Comparison of ENCODE assay signal across 18 mouse cellular contexts in genomic region chr16:90412096-90413082, GRCm38 (mm10). TPM values are rescaled to one million over a fixed set of nuclear protein-coding genes. Genes with fewer than 3 reads are reported as not detected.
A peak's percentile ranks its signal among the peaks of the same experiment; 100 is the strongest.
DNase-seq lines count a peak whose midpoint lies in the region; ATAC-seq and TF ChIP-seq lines count a peak whose summit lies in the region.
"Had no signal": no experiment of that assay in that cellular context is flagged by ENCODE, and none has a peak within 500 bp of the region (broad histone marks: within the 10 kb centered on the region; RNA-seq: fewer than 3 reads in every experiment).

No protein-coding gene starts in this region.

- H3K4me2 ChIP-seq in intestine, embryonic 15.5 days (replicated peaks): no peak overlapping the region
- H3K4me2 ChIP-seq in forebrain, postnatal 0 days (ENCODE audit: low read depth): no peak overlapping the region
- H3K4me2 ChIP-seq in midbrain, embryonic 11.5 days: no peak overlapping the region
- H3K4me2 ChIP-seq: embryonic facial prominence, embryonic 13.5 days; hindbrain, embryonic 15.5 days; midbrain, embryonic 12.5 days had no signal

- H3K9ac ChIP-seq in intestine, embryonic 15.5 days: no peak overlapping the region
- H3K9ac ChIP-seq in forebrain, postnatal 0 days: no peak overlapping the region
- no peak overlapping the region for H3K9ac ChIP-seq in midbrain, embryonic 11.5 days (ENCODE audit: low read length)
- H3K9ac ChIP-seq: embryonic facial prominence, embryonic 13.5 days; hindbrain, embryonic 15.5 days; midbrain, embryonic 12.5 days had no signal

- no peaks in the 10 kb centered on the region for H3K27me3 ChIP-seq in intestine, embryonic 15.5 days (replicated peaks)
- no peaks in the 10 kb centered on the region for H3K27me3 ChIP-seq in small intestine, adult 2 months (ENCODE audit: control insufficient read depth, insufficient read depth, low read length)
- H3K27me3 ChIP-seq in forebrain, postnatal 0 days (ENCODE audit: insufficient read depth, low read length): no peaks in the 10 kb centered on the region
- no peaks in the 10 kb centered on the region for H3K27me3 ChIP-seq in midbrain, embryonic 11.5 days (ENCODE audit: control insufficient read depth, insufficient read depth, low read length)
- H3K27me3 ChIP-seq: embryonic facial prominence, embryonic 13.5 days; hindbrain, embryonic 15.5 days; midbrain, embryonic 12.5 days had no signal

- no peaks in the 10 kb centered on the region for H3K9me3 ChIP-seq in intestine, embryonic 15.5 days
- no peaks in the 10 kb centered on the region for H3K9me3 ChIP-seq in forebrain, postnatal 0 days (ENCODE audit: low read length)
- H3K9me3 ChIP-seq in midbrain, embryonic 11.5 days (ENCODE audit: control insufficient read depth, low read length): peaks cover 5% of the 10 kb centered on the region; the same call in 1 of the 2 replicates
- H3K9me3 ChIP-seq: embryonic facial prominence, embryonic 13.5 days; hindbrain, embryonic 15.5 days had no signal

- WGBS in intestine, embryonic 15.5 days: 63% methylated on average over 8 of the region's 8 CpGs
- WGBS in small intestine, adult 2 months: 30% methylated on average over 8 of the region's 8 CpGs
- 89% methylated on average over 8 of the region's 8 CpGs for WGBS in forebrain, postnatal 0 days
- WGBS in midbrain, embryonic 11.5 days: 84% methylated on average over 8 of the region's 8 CpGs

- TF ChIP-seq CTCF in small intestine, adult 2 months (IDR thresholded peaks at IDR 0.05; ENCODE audit: extremely low read depth, insufficient read length, insufficient replicate concordance, low read depth, low read length): no peak
- no peak for TF ChIP-seq CTCF in forebrain, postnatal 0 days (IDR thresholded peaks at IDR 0.05; ENCODE audit: low read depth)

- TF ChIP-seq POLR2A in small intestine, adult 2 months (IDR thresholded peaks at IDR 0.05; ENCODE audit: low read depth, low read length): no peak

- peaks cover 14% of the 10 kb centered on the region for H3K4me1 ChIP-seq in intestine, embryonic 15.5 days (replicated peaks)
- peaks cover 15% of the 10 kb centered on the region for H3K4me1 ChIP-seq in small intestine, adult 2 months (ENCODE audit: control insufficient read depth, insufficient read depth, insufficient read length, low read length)
- peaks cover 23% of the 10 kb centered on the region for H3K4me1 ChIP-seq in forebrain, postnatal 0 days (ENCODE audit: insufficient read depth)
- peaks cover 13% of the 10 kb centered on the region for H3K4me1 ChIP-seq in midbrain, embryonic 11.5 days (ENCODE audit: control insufficient read depth, insufficient read depth, low read length)

- peak; percentile 93 for DNase-seq in kidney, adult 9 months
- peak; percentile 48 to 66 for DNase-seq in kidney, postnatal 4 days
- DNase-seq in cerebellum, adult 11-12 months: no peak
- DNase-seq in forebrain, postnatal 0 days: no peak
- DNase-seq in midbrain, embryonic 11.5 days (ENCODE audit: low spot score, missing footprints): no peak
- no peak for DNase-seq in spleen, postnatal 14 days (ENCODE audit: low spot score in 2 of 2)
- DNase-seq: B cell, adult 2 months; lung, adult 18-20 months; lung, postnatal 4 days; retina, postnatal 1 day; thymus, postnatal 36 days had no signal

- ATAC-seq in intestine, embryonic 15.5 days: peak; percentile 96
- no peak for ATAC-seq in forebrain, postnatal 0 days
- no peak for ATAC-seq in midbrain, embryonic 11.5 days (ENCODE audit: low FRiP score)

- no peak overlapping the region for H3K4me3 ChIP-seq in intestine, embryonic 15.5 days (replicated peaks)
- no peak overlapping the region for H3K4me3 ChIP-seq in small intestine, adult 2 months (ENCODE audit: low read depth, low read length)
- H3K4me3 ChIP-seq in forebrain, postnatal 0 days (ENCODE audit: low read depth, low read length): no peak overlapping the region
- no peak overlapping the region for H3K4me3 ChIP-seq in midbrain, embryonic 11.5 days (ENCODE audit: low read depth, low read length)
- H3K4me3 ChIP-seq: embryonic facial prominence, embryonic 13.5 days; forebrain, embryonic 10.5 days; hindbrain, embryonic 15.5 days; midbrain, embryonic 12.5 days had no signal

- H3K36me3 ChIP-seq in intestine, embryonic 15.5 days: peaks cover 2% of the 10 kb centered on the region; the same call in 1 of the 2 replicates
- no peaks in the 10 kb centered on the region for H3K36me3 ChIP-seq in small intestine, adult 2 months (ENCODE audit: control insufficient read depth, insufficient read depth, low read length)
- H3K36me3 ChIP-seq in forebrain, postnatal 0 days (ENCODE audit: insufficient read depth): peaks cover 4% of the 10 kb centered on the region
- H3K36me3 ChIP-seq in midbrain, embryonic 11.5 days (ENCODE audit: control insufficient read depth, insufficient read depth, low read length): peaks cover 6% of the 10 kb centered on the region
- H3K36me3 ChIP-seq: hindbrain, embryonic 15.5 days had no signal

- peak overlapping the region; percentile 74 for H3K27ac ChIP-seq in intestine, embryonic 15.5 days
- peak overlapping the region; percentile 95 for H3K27ac ChIP-seq in small intestine, adult 2 months (ENCODE audit: insufficient read depth, low read depth, low read length)
- no peak overlapping the region for H3K27ac ChIP-seq in forebrain, postnatal 0 days (ENCODE audit: low read depth, low read length)
- H3K27ac ChIP-seq in midbrain, embryonic 11.5 days (ENCODE audit: low read depth, low read length): no peak overlapping the region
- H3K27ac ChIP-seq: embryonic facial prominence, embryonic 13.5 days; forebrain, embryonic 10.5 days; hindbrain, embryonic 15.5 days; midbrain, embryonic 12.5 days had no signal

RNA-seq across cellular contexts. Expression of gene Hunk, which starts 26.6 kb away (rescaled TPM):
- polyA plus RNA-seq in intestine, embryonic 15.5 days (2015; fragmentation: Nextera tagmentation; extraction: Ambion mirVana): 6.5 and 6.8 TPM in 2 replicates
- polyA plus RNA-seq in small intestine, adult 2 months (2012; rRNA removed): 0.51 and 1.4 TPM in 2 replicates
- total RNA-seq in forebrain, postnatal 0 days (2014; rRNA removed): 12.9 and 20.6 TPM in 2 replicates
- 4.2 and 5.2 TPM in 2 replicates for polyA plus RNA-seq in forebrain, postnatal 0 days (2015; fragmentation: Nextera tagmentation; extraction: Ambion mirVana)
- 9.7 TPM in 2 replicates for polyA plus RNA-seq in midbrain, embryonic 11.5 days (2014; fragmentation: Nextera tagmentation; extraction: Ambion mirVana)
- total RNA-seq: common myeloid progenitor, adult 5-6 weeks had no signal

Comparison
In these comparisons a context has a peak if more than half of its experiments do, and no peak if none do; other contexts are left out.
1. H3K27ac ChIP-seq: peak in intestine, embryonic 15.5 days (single experiment) and small intestine, adult 2 months (single experiment); none in forebrain, postnatal 0 days (single experiment) and midbrain, embryonic 11.5 days (single experiment).
2. DNase-seq: peak in kidney, adult 9 months (single experiment) and kidney, postnatal 4 days (2 of 2); none in cerebellum, adult 11-12 months (single experiment), forebrain, postnatal 0 days (single experiment), midbrain, embryonic 11.5 days (single experiment) and spleen, postnatal 14 days (0 of 2).